Mouse (Mus musculus) left cerebral cortex, postnatal 4 days (tissue): ENCODE measurements around the gene Myzap. TPM values are rescaled to one million over a fixed set of nuclear protein-coding genes. Genes with fewer than 3 reads are reported as not detected.

Experiments
- DNase-seq: peaks from one replicate; pipeline ENCODE4 v3.0.0-alpha.2; 2022
- intact Hi-C: fragments of 180-260 bp; cut with DNase I; formaldehyde crosslinking; loops from one replicate; pipeline ENCODE4 v1.15.1; 2025
- total RNA-seq, 2 experiments: library from RNA; stranded (reverse); gene quantifications; 2 replicates each; pipeline ENCODE4 v1.2.3; 2021

Gene Myzap
- total RNA-seq, 2 experiments from 2014 or later = 2.7 to 2.9 TPM

DNA sequence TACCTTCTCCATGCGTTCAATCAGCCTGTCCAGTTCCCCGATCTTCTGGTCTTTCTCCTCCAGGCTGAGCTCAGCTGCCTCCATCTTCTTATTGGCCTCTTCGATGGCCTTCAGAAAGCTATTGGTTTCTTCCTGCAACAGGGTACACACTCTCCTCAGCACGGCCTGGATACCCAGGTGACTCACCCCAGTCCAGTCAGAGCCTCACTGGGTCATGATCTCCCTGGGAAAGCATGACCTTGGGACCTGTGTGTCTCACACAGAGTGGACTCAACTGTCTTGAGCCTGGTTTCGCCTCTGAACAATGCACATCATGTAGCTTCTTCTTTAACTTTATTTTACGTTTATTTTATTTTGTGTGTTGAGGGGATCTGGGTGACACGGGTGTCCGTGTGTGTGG is 42.0 kb downstream of the Myzap start:
- intact Hi-C loops = no loop called here
- DNase-seq = no peak

DNA sequence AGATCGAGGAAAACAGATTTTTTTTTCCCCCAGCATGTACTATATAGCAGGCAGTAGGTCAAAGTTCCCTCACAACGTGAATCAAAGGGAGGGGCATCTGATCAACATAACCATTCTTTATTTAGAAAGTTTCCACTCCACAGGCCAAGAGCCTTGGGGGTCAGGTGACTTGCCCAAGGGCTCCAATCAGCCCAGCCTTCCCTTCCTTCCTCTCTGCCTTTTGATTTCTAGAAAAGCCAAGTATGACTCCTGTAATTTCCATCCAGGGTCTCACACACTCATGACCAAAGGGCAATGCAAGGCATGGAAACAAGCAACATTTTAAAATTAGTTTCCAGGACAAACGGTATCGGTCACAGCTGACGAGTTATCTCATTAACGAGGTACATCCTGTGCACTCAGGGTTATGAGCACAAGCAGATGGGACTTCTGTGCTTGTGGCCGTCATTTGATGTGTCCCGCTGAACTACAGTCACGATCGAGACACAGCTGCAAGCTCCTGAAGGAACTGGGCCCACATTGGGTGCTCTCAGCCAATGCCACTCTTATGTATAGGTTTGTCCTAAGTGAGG is 44.4 kb downstream of the Myzap start:
- intact Hi-C loops = no loop called here
- DNase-seq = no peak

DNA sequence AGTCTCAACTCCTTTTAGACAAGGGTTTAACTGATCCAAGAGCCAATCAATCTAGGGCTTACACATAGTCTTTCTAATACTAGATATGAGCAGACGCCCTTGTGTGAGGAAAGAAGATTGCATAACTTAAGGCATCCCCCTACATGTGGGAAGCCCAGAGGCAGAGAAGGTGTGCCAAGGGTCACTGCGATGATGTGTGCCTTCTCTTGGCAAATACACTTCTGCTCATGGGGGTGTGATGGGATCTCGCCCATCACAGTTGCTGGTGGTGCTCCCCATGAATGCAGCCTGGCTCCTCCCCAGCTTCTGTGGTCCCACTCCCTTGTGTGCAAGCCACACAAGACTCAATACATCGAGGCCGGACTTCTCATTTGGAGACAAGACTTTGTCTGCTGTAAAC is 47.3 kb downstream of the Myzap start:
- intact Hi-C loops = no loop called here
- no peak for DNase-seq

DNA sequence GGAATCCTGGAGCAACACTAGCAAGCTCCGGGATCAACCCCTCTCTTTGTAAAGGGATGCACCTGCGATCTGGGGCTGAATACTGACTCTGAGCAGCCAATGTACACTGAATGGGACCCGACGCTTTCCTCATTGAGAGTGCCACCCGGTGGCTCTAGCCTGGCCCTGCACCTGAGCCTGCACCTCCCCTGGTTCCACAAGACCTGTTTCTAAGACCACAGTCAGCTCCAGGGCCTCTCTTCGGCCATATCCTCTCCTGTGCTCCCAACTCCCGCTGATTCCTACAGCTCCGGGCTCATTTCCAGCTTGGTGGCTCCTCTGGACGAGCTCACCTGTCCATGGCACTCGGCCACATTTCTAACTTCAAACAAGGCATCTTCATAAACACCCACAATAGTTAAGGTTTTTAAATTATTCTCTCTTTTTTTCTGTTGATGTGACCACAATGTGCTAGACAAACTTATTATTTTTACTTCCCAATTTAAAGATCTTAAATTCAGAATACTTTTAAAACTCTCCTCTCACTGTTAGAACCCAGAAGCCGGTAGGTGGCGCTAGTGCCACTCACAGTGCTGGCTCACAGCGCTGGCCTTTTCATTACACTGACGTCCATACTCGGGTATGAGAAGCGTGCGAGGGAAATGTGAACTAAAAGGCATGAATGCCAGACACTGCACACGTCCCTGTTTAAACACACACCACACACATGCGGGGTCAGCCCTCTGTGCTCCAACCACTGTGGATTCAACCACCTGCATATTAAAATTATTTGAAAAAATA is 48.5 kb downstream of the Myzap start:
- intact Hi-C loops = loop anchor here (2.0 kb wide), 1 partner anchor 73 kb away; no protein-coding TSS in a partner anchor
- DNase-seq = peak; percentile 86

DNA sequence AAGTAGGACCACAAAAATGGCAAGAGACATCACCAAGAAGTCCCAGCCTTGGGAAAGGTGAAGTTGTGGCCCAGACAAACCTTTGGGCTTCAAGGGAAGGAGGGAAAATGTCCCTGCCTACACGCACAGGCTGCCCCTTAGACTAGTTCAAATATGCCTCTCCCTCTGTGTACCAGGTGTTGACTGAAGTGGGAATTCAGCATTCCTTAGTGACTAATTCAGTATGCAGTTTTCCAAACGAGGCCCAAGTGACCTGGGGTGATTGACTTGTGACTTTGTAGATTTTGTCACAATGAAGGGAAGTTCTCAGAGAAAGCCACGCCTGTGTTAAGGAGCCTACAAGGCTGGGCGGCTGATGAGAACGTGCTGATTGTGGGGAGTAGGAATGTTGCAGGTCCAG is 49.9 kb downstream of the Myzap start:
- intact Hi-C loops = loop anchor here (2.0 kb wide), 1 partner anchor 75 kb away; no protein-coding TSS in a partner anchor
- no peak for DNase-seq

DNA sequence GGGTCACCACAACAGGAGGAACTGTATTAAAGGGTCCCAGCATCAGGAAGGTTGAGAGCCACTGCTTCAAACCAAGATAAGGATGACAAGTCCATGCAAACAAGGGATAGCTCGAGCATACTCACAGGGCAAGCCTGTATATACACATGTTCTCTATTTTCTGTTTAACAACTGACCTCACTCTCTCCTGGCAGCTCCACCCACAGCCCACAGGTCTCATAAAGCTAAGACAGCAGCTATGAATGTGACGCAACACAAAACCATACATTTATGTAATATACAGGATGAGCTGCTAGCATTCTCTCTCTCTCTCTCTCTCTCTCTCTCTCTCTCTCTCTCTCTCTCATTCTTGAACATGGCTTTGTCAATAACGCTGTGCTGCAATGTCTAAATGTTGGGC is 51.4 kb downstream of the Myzap start:
- no peak for DNase-seq
- intact Hi-C loops = no loop called here

DNA sequence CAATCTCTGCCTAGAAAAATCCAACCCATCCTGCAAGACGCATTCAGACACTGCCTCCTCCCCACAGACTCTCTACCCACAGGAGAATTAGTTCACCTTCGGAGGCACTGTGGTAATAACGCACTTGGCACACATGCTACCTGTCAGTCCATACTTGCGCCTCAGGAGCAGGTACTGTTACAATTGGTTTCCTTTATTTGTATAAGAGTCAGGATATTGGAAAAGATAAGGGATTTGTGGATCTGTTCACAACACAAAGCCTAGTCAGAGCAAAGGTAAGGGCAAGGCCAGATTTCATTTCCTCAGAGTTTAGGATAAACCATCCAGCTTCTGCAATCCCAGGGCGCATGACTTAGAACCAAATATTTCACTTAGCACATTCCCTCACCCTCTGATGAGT is 56.4 kb downstream of the Myzap start:
- DNase-seq = no peak
- intact Hi-C loops = no loop called here

DNA sequence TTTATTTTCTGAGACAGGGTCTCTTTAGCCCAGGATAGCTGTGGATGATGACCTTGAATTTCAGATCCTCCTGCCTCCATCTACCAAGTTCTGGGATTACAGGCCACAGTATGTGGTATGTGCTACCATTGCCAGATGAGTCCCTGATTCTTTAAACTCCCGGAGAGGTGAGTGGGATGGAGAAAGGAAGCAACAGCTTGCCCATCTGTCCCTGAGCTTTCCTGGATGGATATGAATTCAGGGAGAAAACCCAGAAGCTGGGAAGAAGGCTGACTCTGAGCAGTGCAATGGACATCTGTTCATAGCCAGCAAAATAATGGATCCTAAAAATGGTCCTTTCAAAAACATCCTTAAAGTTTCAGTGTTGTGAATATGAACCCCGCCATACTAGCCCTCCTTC is 57.1 kb downstream of the Myzap start:
- intact Hi-C loops = no loop called here

DNA sequence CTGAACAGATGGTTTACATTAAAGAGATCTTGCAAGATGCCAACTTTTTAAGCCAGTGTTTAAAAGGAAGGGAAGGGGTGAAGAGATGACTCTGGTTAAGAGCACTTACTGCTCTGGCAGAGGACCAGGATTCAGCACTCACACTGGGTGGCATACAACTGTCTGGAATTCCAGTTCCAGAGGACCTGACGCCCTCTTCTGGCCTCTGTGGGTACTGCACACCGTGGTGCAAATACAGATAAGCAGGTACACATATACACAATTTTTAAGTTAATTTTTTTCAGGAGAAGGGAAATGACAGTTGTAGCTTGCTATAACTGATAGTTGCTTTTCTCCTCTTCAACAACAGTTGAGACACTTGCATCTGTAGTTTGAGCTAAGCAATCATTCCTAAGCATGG is 62.2 kb downstream of the Myzap start:
- intact Hi-C loops = no loop called here
- no peak for DNase-seq

More for the DNA sequence above, 57.1 kb downstream of the Myzap start:
- no peak for DNase-seq

DNA sequence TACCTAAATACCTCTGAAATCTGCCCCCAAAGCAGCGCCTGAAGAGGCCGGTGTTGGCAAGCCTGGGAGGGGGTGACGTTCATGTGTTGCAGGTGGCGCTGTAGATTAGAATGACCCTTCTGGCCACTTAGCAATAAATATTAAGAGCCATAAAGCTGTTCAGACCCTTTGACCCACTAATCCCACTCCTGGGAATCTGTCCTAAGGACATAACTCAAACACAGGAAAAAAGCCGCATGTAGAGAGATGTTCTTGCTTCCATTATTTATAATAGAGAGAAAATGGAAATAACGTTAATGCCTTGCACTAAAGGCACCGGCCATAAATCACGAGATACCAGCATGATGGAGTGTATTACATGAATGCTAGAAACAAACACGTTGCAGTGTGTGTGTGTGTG is 64.7 kb downstream of the Myzap start:
- DNase-seq = no peak
- intact Hi-C loops = no loop called here

DNA sequence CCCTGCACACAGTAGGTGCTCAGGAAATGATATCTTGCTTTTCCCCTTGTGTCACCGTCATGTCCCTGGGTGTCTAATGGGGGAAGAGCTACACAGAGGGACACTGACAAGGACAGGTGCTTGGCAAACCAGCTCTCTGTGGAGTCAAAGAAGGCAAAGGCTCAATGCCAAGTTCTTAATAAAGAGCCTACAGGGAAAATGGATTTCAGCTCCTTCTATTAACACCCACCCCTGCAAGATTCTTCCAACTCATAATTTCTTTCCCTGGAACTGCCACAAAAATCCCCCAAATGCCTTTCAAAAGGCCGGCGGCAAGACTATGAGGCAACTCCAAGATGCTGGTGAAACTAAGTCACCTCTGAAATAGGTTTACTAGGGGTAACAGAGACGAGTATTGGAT is 68.3 kb downstream of the Myzap start:
- intact Hi-C loops = no loop called here
- no peak for DNase-seq

DNA sequence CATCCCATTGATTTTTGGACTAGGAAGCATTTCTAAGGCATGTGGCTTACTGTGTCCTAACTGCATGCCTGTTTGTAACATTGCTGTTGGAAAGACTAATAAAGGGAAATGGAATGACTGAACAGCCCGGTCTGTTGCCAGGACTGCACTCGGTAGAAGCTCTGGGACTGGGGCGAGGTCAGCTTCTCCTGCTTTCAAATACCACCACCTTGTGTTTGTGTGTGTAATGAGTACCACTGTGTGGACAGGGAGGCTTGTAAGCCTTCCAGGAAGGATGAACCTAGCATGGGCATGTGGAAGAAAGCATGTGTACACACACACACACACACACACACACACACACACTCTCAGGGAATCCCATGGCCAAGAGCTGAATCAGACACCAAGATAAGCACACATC is 72.3 kb downstream of the Myzap start:
- intact Hi-C loops = no loop called here

DNA sequence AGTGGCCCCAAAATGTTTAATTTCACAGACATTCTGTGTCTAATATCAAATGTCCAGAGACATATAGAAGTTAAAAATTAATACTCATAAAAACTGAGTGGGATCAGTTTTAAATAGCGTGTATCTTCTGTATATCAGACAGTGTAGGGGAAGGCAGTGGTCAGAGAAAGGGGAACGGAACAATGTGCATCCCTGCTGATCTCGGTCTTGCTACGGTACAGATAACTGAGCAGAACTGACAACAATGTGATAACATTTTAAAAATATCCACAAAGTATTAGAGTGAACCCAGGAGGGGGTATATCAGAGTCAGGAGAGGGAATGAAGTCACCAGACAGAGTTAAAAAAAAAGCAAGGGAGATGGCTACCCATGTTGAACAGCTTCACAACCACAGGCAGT is 74.7 kb downstream of the Myzap start:
- intact Hi-C loops = no loop called here
- DNase-seq = no peak

More for the DNA sequence above, 72.3 kb downstream of the Myzap start:
- no peak for DNase-seq

DNA sequence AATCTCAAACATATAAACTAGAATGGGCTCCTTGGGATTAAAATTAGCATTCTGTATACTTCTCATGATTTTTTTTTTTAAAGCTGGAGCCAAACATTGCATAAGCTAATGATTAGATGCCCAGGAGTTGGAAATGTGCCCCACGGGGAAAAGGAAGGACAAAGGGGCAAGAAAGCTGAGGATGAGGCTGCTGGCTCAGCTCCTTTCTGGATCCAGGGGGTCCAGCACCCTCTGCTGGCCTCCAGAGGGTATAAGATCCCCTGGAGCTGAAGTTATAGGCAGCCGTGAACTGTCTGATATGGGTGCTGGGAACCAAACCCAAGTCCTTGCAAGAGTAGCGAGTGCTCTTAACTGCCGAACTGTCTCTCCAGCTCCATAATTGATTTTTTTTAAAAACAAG is 76.3 kb downstream of the Myzap start:
- intact Hi-C loops = no loop called here
- DNase-seq = no peak

DNA sequence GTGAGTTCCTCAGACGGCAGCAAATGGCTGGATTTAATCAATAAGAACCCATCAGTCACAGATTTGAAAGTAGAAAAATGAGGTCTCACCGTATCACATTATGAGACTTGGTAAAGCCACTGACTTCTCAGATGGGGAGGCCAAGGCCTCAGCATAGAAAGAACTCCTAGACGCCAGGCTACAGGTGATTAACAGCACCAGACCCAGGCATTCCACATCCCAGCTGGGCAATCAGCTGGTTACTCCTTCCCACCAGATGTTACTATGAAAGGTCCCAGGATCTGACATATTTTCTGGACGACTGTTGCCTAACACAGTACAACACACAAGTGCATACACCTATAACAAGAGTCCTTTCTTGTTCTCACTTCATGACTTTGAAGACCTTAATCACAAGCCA is 78.6 kb downstream of the Myzap start:
- no peak for DNase-seq
- intact Hi-C loops = no loop called here

DNA sequence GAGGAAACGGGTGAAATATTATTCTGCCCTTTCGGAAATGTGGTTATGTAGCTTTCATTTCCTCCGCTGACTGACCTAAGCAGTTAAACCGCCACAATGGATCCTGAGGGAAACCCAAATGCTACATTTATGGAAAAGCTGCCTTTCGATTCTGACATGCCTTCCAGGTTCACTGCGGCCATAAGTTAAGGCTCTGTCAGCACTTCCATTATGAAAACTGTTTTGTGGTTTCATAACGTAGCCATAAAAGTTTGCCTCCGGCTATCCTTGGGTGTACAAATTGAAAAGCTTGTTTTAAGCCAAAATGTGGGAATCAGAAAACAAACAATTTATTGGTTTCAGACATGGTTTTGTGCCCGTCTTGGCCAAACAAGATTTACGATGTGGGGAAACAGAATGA is 79.3 kb downstream of the Myzap start:
- intact Hi-C loops = no loop called here
- no peak for DNase-seq

DNA sequence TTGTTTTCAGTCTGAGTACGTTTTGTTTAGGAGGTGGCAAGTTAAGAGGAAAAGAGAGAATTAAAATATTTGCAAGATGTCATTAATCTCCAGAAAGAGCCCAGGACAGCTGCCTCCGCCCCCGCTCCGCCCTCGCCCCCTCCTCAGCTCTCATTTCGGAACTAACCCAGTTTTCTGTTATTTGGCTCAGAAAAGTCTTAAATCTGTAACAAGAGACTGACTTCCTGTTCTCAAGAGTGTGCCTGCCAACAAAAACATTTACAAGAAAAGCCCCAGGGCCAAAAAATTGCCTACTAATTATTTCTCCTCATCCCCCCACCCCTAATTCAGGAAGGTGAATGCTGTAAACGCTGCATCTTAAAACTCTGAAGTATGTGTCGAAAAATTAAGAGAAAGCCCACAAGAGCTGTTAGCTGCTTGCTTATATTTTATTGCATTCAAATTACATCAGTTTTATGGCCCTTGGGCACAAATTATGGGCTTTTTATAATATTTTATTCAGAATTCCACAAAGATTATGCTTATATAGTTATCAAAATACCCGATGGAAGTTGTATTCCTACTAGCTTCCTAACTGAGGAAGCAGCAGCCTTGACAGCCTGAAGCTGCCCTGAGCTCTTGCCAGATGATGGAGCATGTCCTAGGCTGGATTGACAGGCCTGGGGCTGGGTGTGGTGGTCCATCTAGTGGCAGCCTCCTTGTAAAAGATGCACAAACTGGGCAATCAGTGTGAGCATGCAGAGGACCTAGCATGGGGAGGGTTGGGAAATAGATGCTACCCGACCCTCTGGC is 93.6 kb downstream of the Myzap start:
- intact Hi-C loops = no loop called here
- DNase-seq = no peak

DNA sequence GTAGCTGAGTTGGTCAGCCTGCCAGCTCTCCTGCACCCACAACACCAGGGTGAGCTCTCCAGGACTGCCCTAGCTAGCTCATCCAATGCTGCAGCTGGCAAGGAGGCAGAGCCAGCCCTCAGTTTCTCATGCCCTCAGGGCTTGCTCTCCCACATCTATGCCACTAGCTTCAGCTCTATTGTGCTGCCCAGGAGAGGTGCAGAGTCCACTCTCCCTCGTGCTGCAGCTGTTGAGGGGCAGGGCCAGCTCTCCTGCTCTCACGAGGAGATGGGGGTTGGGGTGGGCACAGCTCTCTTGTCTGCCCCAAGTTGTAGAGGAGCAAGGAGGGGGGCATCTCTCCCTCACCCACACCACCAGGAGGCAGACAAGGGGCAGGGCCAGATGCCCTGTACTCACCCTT is 95.5 kb downstream of the Myzap start:
- DNase-seq = no peak
- intact Hi-C loops = no loop called here

DNA sequence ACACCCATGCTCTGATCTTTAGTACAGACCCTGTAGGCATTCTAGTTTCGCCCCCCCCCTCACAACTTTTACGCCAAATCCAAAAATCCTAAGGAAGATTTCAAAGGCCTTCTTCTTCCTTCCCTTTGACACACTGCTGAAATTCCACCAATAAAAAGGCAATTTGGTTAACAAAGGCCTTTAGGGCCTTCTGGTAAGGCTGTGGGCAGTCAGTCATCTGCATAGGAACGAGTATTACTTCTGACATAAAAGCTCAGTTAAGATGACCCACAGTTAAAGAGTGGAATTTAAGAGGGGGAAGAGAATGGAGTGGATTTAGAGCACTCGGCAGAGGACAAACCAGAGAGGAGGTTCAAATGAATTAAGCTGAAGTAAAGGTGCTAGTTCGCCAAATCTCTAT is 98.4 kb downstream of the Myzap start:
- intact Hi-C loops = no loop called here
- DNase-seq = no peak

DNA sequence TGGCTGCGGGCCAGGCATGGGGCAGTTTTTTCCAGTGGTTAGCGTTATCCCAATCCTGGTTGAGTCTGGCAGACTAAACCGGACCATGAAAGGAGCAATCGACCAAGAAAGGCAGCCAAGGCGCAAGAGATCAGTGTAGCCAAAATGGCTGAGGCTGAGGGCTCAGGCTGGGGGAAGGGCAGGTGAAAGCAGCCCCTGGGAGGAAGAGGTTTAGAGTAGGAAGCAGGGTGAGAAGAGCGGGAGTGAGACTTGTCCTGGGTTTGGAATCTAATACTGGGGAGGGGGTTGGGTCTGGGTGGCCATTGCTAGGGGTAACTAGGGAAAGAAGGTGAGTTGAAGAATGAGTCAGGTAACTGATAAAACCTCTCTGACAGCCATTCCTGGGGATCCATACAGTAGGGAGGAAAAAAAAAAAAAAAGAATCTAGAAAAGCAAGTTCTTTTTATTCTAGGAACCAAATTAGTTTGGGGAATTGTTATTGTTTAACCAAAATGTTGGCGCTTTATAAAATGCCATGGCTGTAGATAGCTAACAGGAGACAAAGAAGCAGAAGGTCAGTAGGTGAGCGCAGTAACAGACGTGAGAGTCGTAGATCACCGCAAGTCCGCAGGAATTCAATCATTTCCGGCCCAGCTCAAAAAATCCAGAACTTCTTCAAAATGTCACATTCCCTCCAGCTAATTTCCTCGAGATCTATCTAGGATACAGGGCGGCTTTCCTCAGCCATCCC is 99.7 kb downstream of the Myzap start:
- intact Hi-C loops = no loop called here
- no peak for DNase-seq

DNA sequence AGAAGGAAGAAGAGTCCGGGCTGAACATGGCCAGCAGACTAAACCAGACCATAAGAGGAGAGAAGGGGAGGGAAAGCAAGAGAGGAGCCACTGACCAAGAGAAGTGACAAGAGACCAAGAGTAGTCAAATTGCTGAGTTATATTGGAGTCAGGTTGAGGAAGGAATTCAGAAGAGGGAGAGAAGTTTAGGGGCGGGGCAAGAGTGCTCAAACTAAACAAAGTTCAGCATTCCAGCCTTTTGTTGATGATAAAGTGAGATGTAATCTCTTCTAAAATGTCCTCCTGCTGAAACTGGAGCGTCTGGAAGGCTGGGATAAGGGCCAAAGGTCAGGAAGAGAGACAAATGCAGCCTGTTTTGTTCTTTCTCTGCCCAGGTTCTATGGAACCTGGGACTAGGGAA is 102.1 kb downstream of the Myzap start:
- intact Hi-C loops = no loop called here
- no peak for DNase-seq
